8 mouse cellular contexts compared by ENCODE assay signal in genomic region chr4:134245148-134245843, GRCm38 (mm10). TPM values are rescaled to one million over a fixed set of nuclear protein-coding genes. Genes with fewer than 3 reads are reported as not detected.
A peak's percentile ranks its signal among the peaks of the same experiment; 100 is the strongest.
DNase-seq lines count a peak whose midpoint lies in the region; ATAC-seq lines count a peak whose summit lies in the region.

Gene Zfp593, minus strand, starts transcription at chr4:134245592.

- peak within 1 kb of the TSS; percentile 86 for H3K4me3 ChIP-seq in intestine, embryonic 14.5 days (ENCODE audit: low read depth, low read length)

- peaks cover 33% of the 10 kb centered on the region for H3K27me3 ChIP-seq in intestine, embryonic 14.5 days (replicated peaks; ENCODE audit: control insufficient read depth, insufficient read depth, low read length)

- peak; percentile 86 for ATAC-seq in intestine, embryonic 14.5 days (replicated peaks; ENCODE audit: low FRiP score, low TSS enrichment, low read depth)

- H3K4me1 ChIP-seq in intestine, embryonic 14.5 days (replicated peaks; ENCODE audit: control insufficient read depth, insufficient read depth, low read length), result peaks cover 8% of the 10 kb centered on the region

- no peak within 1 kb of the TSS for H3K27ac ChIP-seq in intestine, embryonic 14.5 days (ENCODE audit: low read depth)

- H3K36me3 ChIP-seq in intestine, embryonic 14.5 days (ENCODE audit: control insufficient read depth, insufficient read depth, low read length), result 0 out of 2 replicates have a peak, but pooled peaks cover 8% of the 10 kb centered on the region

- H3K4me2 ChIP-seq in intestine, embryonic 14.5 days (ENCODE audit: low read length), result peak within 1 kb of the TSS; percentile 90

- intact Hi-C loops in gastrocnemius, postnatal 14 days (cut with DNase I; ENCODE audit: low total_unique reads), result no loop called here
- intact Hi-C loops in left cerebral cortex, postnatal 14 days (cut with DNase I), result loop anchor here (5.0 kb wide), 1 partner anchor 58 kb away; the partner anchor contains the start of gene Cep85

- DNase-seq in adrenal gland, adult (ENCODE audit: inconsistent age in 2 of 2, low spot score in 1 of 2), result peak; percentile 95 to 99
- peak; percentile 96 for DNase-seq in embryo, embryonic 10.5 days (ENCODE audit: low spot score)
- peak; percentile 95 for DNase-seq in gastrocnemius, postnatal 14 days
- DNase-seq in intestine, embryonic 14.5 days (ENCODE audit: low spot score), result peak; percentile 99
- peak; percentile 96 for DNase-seq in left cerebral cortex, postnatal 14 days (ENCODE audit: low spot score in 2 of 2)
- DNase-seq in mesoderm, embryonic 11.5 days (ENCODE audit: low read depth, low spot score), result peak; percentile 95
- DNase-seq in right cerebral cortex, postnatal 36 days (ENCODE audit: low spot score in 2 of 2), result peak; percentile 94
- peak; percentile 92 for DNase-seq in yolk sac, embryonic 10.5 days (ENCODE audit: low spot score)

- no peaks in the 10 kb centered on the region for H3K9me3 ChIP-seq in intestine, embryonic 14.5 days (ENCODE audit: control insufficient read depth, low read length)

- WGBS in intestine, embryonic 14.5 days, result under 1% methylated on average over 60 of the region's 60 CpGs

- H3K9ac ChIP-seq in intestine, embryonic 14.5 days (ENCODE audit: low read length), result peak within 1 kb of the TSS; percentile 84

RNA-seq across cellular contexts. Expression of gene Zfp593, which starts in this region (rescaled TPM):
- total RNA-seq in gastrocnemius, postnatal 14 days (2021), result 1 to 10 TPM; 4.1 to 4.7 TPM
- 17.5 and 20.7 TPM in 2 replicates for polyA plus RNA-seq in intestine, embryonic 14.5 days (2014; fragmentation: Nextera tagmentation; extraction: Ambion mirVana)
- total RNA-seq in left cerebral cortex, postnatal 14 days (2021), result 10 to 100 TPM in 1 of 2 experiments, 1 to 10 TPM in 1; 10.0 to 12.5 TPM
